Mouse (Mus musculus): ENCODE measurements around the gene Cog5. TPM values are rescaled to one million over a fixed set of nuclear protein-coding genes. Genes with fewer than 3 reads are reported as not detected.

Gene Cog5
- polyA plus RNA-seq, 1 experiment from 2014 or later = 38.1 TPM

DNA sequence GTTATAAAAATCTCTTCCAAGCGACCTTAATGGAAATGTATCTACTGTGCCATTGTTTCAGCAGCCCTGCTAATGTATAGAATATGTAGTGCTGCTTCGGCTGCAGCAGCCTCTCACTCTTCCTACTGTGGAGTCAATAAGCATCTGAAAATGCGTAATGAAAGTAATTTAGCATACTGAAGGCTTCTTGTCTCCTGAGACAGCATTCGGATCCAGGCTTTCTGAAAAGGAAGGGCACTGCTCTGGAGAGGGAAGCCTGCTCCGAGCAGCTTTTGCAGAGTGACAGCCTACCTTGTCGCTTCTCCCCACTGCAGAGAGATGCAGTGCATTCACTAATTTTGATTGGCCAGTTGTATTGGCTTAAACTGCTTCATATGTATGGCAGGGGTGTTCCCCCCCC is 58.9 kb downstream of the Cog5 start, which contains the start of gene Gpr22:
Gpr22 (minus strand) TSS at position 348 of the 400 bp plus-strand sequence.
- Histone ChIP-seq H3K36me3 (ENCODE audit: control insufficient read depth, insufficient read depth, low read length) (no peaks in the 10 kb centered on the region), H3K9ac (ENCODE audit: low read length) (no peak within 1 kb of the TSS), H3K9me3 (ENCODE audit: control insufficient read depth, low read length) (no peaks in the 10 kb centered on the region), H3K27ac (replicated peaks; ENCODE audit: low read depth, low read length) (no peak within 1 kb of the TSS), H3K4me1 (ENCODE audit: control insufficient read depth, insufficient read depth, low read length) (0 out of 2 replicates have a peak, but pooled peaks cover 3% of the 10 kb centered on the region), H3K4me3 (ENCODE audit: low read depth, low read length) (no peak within 1 kb of the TSS), H3K27me3 (ENCODE audit: control insufficient read depth, insufficient read depth, low read length) (no peaks in the 10 kb centered on the region), H3K4me2 (ENCODE audit: low read depth, severe bottlenecking) (peak within 1 kb of the TSS; percentile 18; the same call in 1 of the 2 replicates)
- ATAC-seq (ENCODE audit: insufficient number of reproducible peaks, low FRiP score, low TSS enrichment, low read depth) (no peak), DNase-seq (ENCODE audit: low spot score) (peak; percentile 33)
- 29% methylated on average over 6 of the region's 6 CpGs for WGBS

DNA sequence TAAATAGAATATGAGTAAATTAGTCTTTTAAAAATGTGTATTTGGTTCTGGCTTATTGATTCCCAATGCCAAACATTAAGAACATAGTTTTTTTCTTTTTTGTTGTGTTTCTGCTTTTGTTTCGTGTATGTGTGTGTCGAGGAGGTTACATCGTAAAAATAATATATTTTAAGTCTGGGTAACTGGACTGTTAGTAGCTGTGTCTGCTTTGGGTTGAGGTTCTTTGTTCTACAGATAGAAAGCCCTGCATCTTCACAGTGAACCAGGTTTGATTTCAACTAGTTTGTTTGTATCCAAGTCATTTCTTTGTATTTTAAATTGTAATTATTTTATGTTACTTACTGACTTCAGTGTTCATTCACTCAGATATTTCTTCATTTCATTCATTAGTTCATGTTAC is 59.4 kb downstream of the Cog5 start:
- H3K4me1 ChIP-seq (ENCODE audit: control insufficient read depth, insufficient read depth, low read length) = 0 out of 2 replicates have a peak, but pooled peaks cover 3% of the 10 kb centered on the region
- H3K27me3 ChIP-seq (ENCODE audit: control insufficient read depth, insufficient read depth, low read length) = no peaks in the 10 kb centered on the region
- no peak overlapping the region for H3K4me3 ChIP-seq (ENCODE audit: low read depth, low read length)
- H3K4me2 ChIP-seq (ENCODE audit: low read depth, severe bottlenecking) = no peak overlapping the region
- 70% methylated on average over 3 of the region's 3 CpGs for WGBS
- no peak overlapping the region for H3K9ac ChIP-seq (ENCODE audit: low read length)
- no peaks in the 10 kb centered on the region for H3K36me3 ChIP-seq (ENCODE audit: control insufficient read depth, insufficient read depth, low read length)
- no peak for DNase-seq (ENCODE audit: low spot score)
- ATAC-seq (ENCODE audit: insufficient number of reproducible peaks, low FRiP score, low TSS enrichment, low read depth) = no peak
- H3K9me3 ChIP-seq (ENCODE audit: control insufficient read depth, low read length) = no peaks in the 10 kb centered on the region
- no peak overlapping the region for H3K27ac ChIP-seq (replicated peaks; ENCODE audit: low read depth, low read length)

DNA sequence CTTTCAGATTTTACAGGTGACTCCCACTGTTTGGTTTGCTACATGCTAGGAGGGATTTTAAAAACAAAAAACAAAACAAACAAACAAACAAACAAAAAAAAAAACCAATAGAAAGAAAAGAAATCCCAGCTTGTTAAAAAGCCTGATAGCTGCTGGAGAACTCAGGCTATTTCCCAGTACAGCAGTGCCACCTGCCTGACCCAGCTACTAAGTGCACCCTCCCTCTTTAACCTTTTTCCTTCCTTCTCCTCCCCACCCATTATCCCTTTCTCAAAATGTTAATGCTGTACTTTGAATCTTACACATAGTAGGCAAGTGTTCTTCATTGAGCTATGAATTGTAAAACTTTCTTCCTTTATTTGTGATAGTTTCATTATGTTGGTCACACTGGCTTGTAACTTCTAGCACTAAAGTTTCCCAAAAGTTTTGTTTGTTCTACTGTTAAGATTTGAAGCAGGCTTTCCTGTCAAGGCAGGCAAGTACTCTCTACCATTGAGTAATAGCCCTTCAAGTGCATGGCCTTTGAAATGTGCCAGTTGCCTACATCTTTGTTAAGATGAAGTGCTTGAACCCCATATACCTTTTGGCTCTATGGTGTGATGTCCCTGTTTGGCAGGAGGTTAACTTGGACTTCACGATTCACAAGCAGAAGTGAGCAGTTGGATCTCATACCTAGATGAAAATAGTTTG is 65.1 kb downstream of the Cog5 start:
- no peak for ATAC-seq (ENCODE audit: insufficient number of reproducible peaks, low FRiP score, low TSS enrichment, low read depth)

DNA sequence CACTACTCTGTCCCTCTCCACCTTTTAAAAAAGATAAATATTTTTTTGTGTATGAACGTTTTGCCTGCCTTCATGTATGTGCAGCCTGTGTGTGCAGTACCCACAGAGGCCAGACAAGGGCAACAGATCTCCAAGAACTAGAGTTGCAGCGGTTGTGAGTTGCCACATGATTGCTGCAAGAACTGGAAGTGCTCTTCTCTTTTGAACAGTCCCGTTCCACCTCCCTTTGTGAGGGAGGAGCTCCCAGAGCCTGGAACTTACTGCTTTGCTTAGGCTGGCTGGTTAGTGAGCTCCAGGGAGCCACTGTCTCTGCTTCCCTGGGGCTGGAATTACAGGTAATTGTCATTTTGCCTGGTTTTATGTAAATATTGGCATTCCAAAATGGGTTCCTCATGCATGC is 69.9 kb downstream of the Cog5 start:
- ATAC-seq (ENCODE audit: insufficient number of reproducible peaks, low FRiP score, low TSS enrichment, low read depth) (no peak), DNase-seq (ENCODE audit: low spot score) (no peak)
- H3K4me3 ChIP-seq (ENCODE audit: low read depth, low read length) = no peak overlapping the region
- WGBS = 91% methylated on average over 3 of the region's 3 CpGs
- no peaks in the 10 kb centered on the region for H3K9me3 ChIP-seq (ENCODE audit: control insufficient read depth, low read length)
- H3K9ac ChIP-seq (ENCODE audit: low read length) = no peak overlapping the region
- H3K4me1 ChIP-seq (ENCODE audit: control insufficient read depth, insufficient read depth, low read length) = no peaks in the 10 kb centered on the region
- no peaks in the 10 kb centered on the region for H3K27me3 ChIP-seq (ENCODE audit: control insufficient read depth, insufficient read depth, low read length)
- no peak overlapping the region for H3K4me2 ChIP-seq (ENCODE audit: low read depth, severe bottlenecking)
- H3K27ac ChIP-seq (replicated peaks; ENCODE audit: low read depth, low read length) = no peak overlapping the region
- H3K36me3 ChIP-seq (ENCODE audit: control insufficient read depth, insufficient read depth, low read length) = no peaks in the 10 kb centered on the region

More for the DNA sequence above, 65.1 kb downstream of the Cog5 start:
- Histone ChIP-seq H3K36me3 (ENCODE audit: control insufficient read depth, insufficient read depth, low read length) (no peaks in the 10 kb centered on the region), H3K4me1 (ENCODE audit: control insufficient read depth, insufficient read depth, low read length) (no peaks in the 10 kb centered on the region), H3K27ac (replicated peaks; ENCODE audit: low read depth, low read length) (no peak overlapping the region), H3K9me3 (ENCODE audit: control insufficient read depth, low read length) (no peaks in the 10 kb centered on the region), H3K9ac (ENCODE audit: low read length) (no peak overlapping the region), H3K4me2 (ENCODE audit: low read depth, severe bottlenecking) (no peak overlapping the region), H3K27me3 (ENCODE audit: control insufficient read depth, insufficient read depth, low read length) (no peaks in the 10 kb centered on the region), H3K4me3 (ENCODE audit: low read depth, low read length) (no peak overlapping the region)
- 88% methylated on average over 1 of the region's 1 CpGs for WGBS
- no peak for DNase-seq (ENCODE audit: low spot score)

DNA sequence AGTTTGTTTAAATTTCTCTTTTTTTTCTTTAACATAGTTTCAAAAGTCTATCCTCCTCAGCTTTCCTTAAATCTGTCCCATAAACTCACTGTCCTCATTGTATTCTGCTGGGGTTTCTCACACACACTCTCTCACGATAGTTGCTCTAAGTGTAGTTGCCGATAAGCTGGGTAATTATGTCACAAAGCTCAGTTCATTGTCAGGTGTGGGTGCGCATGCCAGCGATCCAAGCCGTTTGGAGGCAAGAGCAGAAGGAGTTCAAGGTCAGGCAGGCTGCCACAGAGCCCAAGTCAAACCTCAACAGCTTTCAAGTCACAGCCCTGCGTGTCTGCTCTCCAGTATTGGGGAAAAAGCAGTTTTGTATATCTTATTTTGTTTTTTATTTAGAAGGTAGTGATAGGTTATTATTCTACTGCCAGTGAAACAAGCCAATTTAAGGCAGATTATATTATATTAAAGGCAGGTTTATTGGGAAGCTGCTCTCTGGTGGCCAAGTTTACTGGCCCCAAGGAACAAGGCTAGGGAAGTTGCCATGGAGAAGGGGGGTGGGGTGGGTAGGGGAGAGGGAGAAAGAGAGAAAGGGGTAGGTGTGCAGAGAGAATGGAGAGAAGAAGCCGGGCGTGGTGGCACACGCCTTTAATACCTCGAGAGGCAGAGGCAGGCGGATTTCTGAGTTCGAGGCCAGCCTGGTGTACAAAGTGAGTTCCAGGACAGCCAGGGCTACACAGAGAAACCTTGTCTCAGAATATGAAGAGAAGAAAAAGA is 71.0 kb downstream of the Cog5 start:
- 82% methylated on average over 12 of the region's 12 CpGs for WGBS
- Histone ChIP-seq H3K9me3 (ENCODE audit: control insufficient read depth, low read length) (no peaks in the 10 kb centered on the region), H3K4me1 (ENCODE audit: control insufficient read depth, insufficient read depth, low read length) (no peaks in the 10 kb centered on the region), H3K36me3 (ENCODE audit: control insufficient read depth, insufficient read depth, low read length) (no peaks in the 10 kb centered on the region), H3K27ac (replicated peaks; ENCODE audit: low read depth, low read length) (no peak overlapping the region), H3K4me3 (ENCODE audit: low read depth, low read length) (no peak overlapping the region), H3K4me2 (ENCODE audit: low read depth, severe bottlenecking) (no peak overlapping the region), H3K27me3 (ENCODE audit: control insufficient read depth, insufficient read depth, low read length) (no peaks in the 10 kb centered on the region), H3K9ac (ENCODE audit: low read length) (no peak overlapping the region)
- ATAC-seq (ENCODE audit: insufficient number of reproducible peaks, low FRiP score, low TSS enrichment, low read depth) (no peak), DNase-seq (ENCODE audit: low spot score) (no peak)

DNA sequence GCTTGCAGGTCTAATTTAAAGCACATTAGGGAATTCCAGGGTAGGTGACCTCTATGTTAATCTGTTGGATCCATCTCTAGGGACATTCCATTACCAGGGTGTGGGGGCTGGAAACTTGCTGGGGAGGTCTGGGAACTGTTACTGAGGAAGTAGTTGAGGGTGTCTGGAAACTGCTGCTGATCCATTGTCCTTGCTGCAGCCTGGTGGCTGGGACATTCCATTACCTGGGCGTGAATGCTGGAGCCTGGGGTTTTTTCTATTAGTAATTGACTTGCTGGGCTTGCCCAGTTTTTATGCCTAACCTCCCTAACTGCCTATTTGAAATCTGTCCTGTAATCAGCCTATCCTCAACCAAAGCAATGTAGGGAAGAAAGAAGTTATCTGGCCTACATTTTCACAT is 72.0 kb downstream of the Cog5 start:
- no peak for ATAC-seq (ENCODE audit: insufficient number of reproducible peaks, low FRiP score, low TSS enrichment, low read depth)
- WGBS = 34% methylated on average over 1 of the region's 1 CpGs
- H3K36me3 ChIP-seq (ENCODE audit: control insufficient read depth, insufficient read depth, low read length) = no peaks in the 10 kb centered on the region
- H3K27ac ChIP-seq (replicated peaks; ENCODE audit: low read depth, low read length) = no peak overlapping the region
- H3K27me3 ChIP-seq (ENCODE audit: control insufficient read depth, insufficient read depth, low read length) = no peaks in the 10 kb centered on the region
- H3K9ac ChIP-seq (ENCODE audit: low read length) = no peak overlapping the region
- no peaks in the 10 kb centered on the region for H3K4me1 ChIP-seq (ENCODE audit: control insufficient read depth, insufficient read depth, low read length)
- H3K4me2 ChIP-seq (ENCODE audit: low read depth, severe bottlenecking) = no peak overlapping the region
- H3K4me3 ChIP-seq (ENCODE audit: low read depth, low read length) = no peak overlapping the region
- no peaks in the 10 kb centered on the region for H3K9me3 ChIP-seq (ENCODE audit: control insufficient read depth, low read length)
- DNase-seq (ENCODE audit: low spot score) = no peak

DNA sequence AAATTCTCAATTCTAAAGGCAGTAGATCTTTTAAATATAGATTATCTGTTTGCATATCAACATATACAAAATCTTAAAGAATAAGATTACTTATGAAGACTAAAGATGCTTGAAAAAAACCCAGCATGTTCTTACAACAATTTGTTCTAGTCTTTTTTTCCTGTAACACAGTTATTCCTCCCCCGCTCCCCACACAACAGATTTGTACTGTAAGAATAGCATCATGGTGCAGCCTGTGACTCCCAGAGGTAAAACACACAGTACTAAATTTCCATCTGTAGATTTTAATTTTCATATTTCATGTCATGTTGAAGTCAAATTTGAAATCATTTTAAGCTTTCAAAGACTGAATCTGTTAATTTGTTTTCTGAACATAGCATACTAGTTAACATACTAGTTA is 75.5 kb downstream of the Cog5 start:
- H3K9me3 ChIP-seq (ENCODE audit: control insufficient read depth, low read length) = no peaks in the 10 kb centered on the region
- no peak overlapping the region for H3K27ac ChIP-seq (replicated peaks; ENCODE audit: low read depth, low read length)
- no peaks in the 10 kb centered on the region for H3K4me1 ChIP-seq (ENCODE audit: control insufficient read depth, insufficient read depth, low read length)
- H3K4me2 ChIP-seq (ENCODE audit: low read depth, severe bottlenecking) = no peak overlapping the region
- ATAC-seq (ENCODE audit: insufficient number of reproducible peaks, low FRiP score, low TSS enrichment, low read depth) (no peak), DNase-seq (ENCODE audit: low spot score) (no peak)
- no peak overlapping the region for H3K4me3 ChIP-seq (ENCODE audit: low read depth, low read length)
- no peaks in the 10 kb centered on the region for H3K27me3 ChIP-seq (ENCODE audit: control insufficient read depth, insufficient read depth, low read length)
- 95% methylated on average over 1 of the region's 1 CpGs for WGBS
- no peaks in the 10 kb centered on the region for H3K36me3 ChIP-seq (ENCODE audit: control insufficient read depth, insufficient read depth, low read length)
- H3K9ac ChIP-seq (ENCODE audit: low read length) = no peak overlapping the region

DNA sequence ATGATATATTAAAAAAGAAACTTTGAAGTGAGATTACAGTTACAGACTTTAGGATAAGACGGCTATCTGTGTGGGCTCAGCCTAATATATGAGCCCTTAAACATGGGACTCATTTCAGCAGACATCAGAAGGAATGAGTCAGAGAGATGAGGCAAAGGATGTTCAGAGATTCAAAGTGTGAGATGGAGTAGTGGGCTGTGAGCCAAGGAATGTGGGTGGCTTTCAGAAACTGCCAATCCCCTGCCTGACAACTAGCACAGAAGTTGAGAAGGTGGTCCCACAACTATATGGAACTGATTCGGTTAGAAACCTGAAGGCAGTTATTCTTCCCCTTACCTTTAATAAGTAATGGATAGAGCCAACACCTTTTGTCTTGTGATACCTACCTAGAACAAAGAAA is 79.9 kb downstream of the Cog5 start:
- no peak overlapping the region for H3K4me3 ChIP-seq (ENCODE audit: low read depth, low read length)
- H3K4me2 ChIP-seq (ENCODE audit: low read depth, severe bottlenecking) = no peak overlapping the region
- ATAC-seq (ENCODE audit: insufficient number of reproducible peaks, low FRiP score, low TSS enrichment, low read depth) (no peak), DNase-seq (ENCODE audit: low spot score) (no peak)
- no peaks in the 10 kb centered on the region for H3K9me3 ChIP-seq (ENCODE audit: control insufficient read depth, low read length)
- H3K4me1 ChIP-seq (ENCODE audit: control insufficient read depth, insufficient read depth, low read length) = no peaks in the 10 kb centered on the region
- no peaks in the 10 kb centered on the region for H3K36me3 ChIP-seq (ENCODE audit: control insufficient read depth, insufficient read depth, low read length)
- no peak overlapping the region for H3K9ac ChIP-seq (ENCODE audit: low read length)
- no peaks in the 10 kb centered on the region for H3K27me3 ChIP-seq (ENCODE audit: control insufficient read depth, insufficient read depth, low read length)
- WGBS = 93% methylated on average over 2 of the region's 2 CpGs
- no peak overlapping the region for H3K27ac ChIP-seq (replicated peaks; ENCODE audit: low read depth, low read length)

All from limb, embryonic 11.5 days (tissue).